Mouse (Mus musculus) right cerebral cortex, postnatal 14 days (tissue): ENCODE measurements around the gene Serpinb7.

Source experiments
- DNase-seq: peaks from one replicate; pipeline ENCODE4 v3.0.0; 2022

Serpinb7 gene

DNA sequence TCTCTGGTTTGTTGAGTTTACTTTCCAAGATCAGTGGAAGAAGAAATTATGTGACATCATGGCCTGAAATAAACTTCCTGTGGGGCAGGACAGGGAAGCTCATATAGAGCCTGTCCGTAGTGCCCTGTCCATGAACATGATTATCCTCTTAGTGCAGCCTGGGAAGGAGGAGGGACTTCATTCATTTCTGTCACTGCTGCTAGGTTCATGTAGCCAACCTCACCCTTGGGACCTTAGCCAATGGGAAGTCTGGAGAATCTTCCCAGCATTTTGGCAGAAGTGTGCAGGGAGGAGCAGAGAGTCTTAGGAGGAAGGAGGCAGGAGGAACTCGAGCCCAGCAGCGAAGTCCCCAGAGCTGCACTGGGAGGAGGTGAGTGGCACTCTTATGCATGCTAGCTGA, at the start of gene Serpinb7:
Gene Serpinb7, plus strand, starts transcription at position 301 of the 400 bp plus-strand sequence.
- no peak for DNase-seq

DNA sequence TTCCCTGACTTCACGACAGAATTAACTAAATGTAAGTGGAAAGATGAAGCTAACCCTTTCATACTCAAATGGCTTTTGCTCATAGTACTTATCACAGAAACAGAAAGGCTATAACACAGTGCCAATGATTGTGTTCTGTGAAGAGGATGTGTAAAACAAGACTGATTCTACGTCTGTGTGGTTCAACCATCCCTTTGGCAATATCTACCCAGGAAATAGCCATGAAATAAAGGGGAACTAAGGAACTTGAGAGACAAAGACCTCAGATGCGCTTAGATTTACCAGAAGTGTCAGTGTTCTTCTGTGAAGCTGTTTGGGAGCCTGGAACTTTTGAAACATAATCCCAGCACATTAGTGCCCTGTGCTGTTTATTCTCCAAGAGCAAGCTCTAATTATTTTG, 49.1 kb upstream of the Serpinb7 start:
- no peak for DNase-seq

DNA sequence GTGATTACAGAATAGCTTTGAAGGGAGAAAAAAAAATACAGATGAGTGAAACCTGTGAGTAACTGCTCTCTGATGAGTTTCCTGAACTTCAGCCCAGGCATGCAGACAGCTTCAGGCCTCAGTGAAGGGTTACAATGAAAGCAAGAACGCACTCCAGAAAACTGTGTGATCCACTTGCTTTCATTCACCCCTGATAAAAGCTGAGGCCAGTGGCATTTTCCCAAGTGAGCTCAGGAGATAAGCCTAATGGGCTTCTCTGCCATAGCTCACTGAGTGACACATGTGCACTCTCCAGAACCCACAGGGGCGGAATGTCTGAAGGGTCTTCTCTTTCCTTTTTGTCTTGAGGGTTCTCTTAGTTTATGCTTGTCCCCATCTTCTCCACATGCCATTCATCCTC, 48.3 kb upstream of the Serpinb7 start:
- no peak for DNase-seq

DNA sequence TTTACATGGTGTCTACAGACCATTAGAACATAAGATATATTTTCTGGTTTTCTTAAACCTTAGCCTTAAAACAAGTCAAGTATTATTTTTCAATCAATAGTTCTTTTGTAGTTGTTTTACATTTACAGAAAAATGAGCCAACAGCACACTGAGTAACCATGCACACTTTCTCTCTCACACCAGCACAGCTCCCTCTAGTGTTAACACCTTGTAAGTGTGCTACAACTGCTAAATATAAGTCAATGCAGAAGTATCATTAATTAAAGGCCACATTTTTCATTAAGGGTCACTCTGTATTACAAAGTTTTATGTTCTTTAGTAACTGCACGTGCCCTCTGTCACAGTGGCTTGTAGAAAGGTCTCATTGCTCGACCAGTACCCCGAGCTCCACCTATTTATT, 46.4 kb upstream of the Serpinb7 start:
- no peak for DNase-seq

DNA sequence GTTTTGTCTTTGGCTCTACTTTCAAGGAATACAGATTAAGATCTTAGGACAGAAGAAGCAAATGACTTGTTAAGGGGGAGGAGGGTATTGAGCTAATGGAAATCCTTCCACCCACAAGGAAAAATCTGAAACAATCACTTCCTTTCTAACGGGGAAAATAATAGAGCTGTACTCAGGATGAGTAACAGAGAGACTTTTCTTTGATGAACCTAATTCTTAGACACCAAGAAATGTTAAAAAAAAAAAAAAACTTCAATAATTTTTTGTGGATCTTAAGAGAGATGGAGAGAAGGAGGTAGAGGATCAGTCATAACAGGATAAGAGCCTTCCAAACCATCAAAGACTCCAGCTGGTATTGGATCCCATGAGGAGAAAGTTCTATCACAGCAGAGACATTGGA, 38.6 kb upstream of the Serpinb7 start, which contains the start of gene Serpinb11:
Gene Serpinb11, plus strand, starts transcription at position 301 of the 400 bp plus-strand sequence.
- no peak for DNase-seq

DNA sequence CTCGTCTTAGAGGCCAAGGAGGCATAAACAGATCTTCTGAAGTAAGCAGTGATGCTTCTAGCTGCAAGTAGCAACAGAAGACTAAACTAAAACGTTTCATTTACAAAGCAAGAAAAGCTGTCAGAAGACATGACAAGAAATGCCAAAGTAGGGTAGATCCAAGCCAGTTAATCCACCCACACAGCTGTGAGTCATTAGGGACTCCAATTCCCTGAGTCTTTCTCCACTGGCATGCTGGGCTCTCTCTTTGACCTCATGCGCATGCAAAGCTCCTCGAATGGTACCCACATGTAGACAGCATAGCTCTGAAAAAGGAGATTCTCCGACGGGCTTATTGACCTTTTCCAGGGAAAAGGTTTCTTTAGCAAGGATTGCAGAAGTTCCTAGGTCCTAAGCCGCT, 33.5 kb upstream of the Serpinb7 start:
- DNase-seq: no peak

DNA sequence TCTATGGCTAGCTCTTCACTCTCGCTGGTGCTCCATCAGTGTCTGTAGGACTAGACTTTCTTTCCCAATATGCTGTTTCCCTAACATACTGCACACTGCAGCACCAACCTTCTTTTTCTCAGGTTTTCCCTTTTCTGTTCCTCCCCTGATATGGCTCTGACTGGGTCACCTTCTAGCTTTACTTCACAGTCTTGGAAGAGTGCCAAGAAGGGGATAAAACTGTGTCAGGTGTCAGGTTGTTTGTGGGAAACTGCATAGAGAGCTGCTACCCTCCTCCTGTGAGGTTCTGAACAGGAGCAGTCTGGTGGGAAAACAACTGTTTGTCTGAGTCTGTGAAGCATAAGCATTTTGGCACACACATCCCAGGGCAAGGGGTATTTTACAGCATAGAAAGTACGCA, 30.5 kb upstream of the Serpinb7 start:
- DNase-seq: no peak

DNA sequence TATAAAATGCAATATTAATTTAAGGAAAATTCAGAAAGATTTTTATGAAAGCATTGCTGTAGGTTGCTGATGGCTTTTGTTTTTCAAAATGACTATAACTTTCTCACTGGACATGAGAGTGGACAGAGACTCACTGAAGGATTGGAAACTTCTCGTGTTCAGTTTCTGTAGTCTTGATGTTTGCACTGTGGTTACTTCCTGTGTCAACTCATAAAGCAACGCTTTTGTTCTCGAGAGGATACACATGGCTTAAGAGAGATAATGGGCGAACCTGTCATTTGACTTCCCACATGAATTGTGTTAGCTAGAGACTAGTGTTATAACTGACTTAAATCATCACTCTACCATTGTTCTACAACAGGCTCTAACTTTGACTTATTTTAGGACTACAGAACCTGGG, 22.5 kb upstream of the Serpinb7 start:
- DNase-seq: no peak

DNA sequence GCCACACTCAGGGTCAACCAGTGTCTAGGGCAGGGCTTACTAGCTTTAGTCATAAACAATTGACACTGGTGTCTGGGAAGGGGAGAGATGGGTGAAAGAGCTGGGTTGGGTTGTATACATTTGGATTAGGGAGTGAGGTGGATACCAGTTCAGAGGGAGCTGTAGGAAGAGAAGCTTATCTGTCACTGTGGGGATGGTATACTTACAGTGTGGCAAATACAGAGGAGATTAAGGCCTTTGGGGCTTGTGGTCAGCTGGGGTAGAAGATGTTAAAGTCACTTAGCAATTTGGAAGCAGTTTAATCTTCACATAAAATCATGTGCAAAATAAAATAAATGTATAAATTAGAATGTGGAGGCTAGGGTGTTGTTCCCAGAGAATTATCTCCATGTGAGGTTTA, 21.1 kb upstream of the Serpinb7 start:
- no peak for DNase-seq

DNA sequence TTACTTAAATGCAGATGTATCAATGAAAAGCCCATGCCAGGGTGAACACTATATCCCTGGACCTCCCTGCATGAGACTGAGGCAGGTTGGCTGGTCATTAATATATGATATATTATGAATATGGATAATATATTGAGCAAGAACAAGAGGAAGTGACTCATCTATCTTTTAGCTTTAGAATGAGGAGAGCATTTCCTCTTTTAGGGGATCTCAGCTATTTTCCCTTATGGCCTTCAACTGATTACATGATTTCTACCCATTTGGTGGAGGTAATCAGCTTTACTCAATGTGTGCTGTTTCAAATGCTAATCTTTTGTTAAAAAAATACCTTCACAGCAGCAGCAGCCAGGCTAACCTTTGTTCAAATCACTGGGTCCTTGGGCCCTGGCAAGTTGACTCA, 18.0 kb upstream of the Serpinb7 start:
- DNase-seq: no peak

DNA sequence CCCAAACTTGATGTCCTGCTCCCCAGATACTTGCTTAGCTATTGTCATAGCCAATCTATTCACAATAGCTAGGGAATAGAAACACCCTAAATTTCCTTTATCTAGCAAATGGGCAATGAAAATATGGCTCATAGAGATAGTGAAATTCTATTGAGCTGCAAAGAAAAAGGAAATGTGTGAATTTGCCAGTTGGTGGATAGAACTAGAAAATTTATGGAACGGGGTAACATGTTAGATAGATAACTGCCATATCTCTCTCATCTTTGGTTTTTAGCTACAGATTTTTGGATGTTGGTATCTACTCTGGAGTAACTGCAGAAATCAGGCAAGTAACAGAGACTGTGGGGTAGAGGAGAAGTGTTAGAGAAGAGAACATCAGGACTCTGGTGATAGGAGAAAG, 17.1 kb upstream of the Serpinb7 start:
- DNase-seq: no peak

DNA sequence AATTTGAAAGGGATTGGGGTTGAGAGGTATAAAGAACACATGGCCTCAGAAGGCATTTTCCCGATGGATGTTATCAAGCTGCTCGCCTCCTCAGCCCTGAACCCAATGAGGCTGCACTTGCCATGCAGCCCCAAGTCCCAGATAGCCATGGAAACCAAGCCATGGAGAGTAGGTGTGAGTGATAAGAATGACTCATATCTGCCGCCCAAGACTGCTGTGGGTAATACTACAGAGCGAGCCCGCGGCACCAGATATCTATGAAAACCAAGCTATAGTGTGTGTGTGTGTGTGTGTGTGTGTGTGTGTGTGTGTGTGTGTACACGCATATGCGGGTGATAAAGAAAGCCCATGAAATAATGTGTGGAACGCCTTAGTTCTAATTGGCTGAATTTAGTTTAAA, 14.9 kb upstream of the Serpinb7 start:
- DNase-seq: no peak

DNA sequence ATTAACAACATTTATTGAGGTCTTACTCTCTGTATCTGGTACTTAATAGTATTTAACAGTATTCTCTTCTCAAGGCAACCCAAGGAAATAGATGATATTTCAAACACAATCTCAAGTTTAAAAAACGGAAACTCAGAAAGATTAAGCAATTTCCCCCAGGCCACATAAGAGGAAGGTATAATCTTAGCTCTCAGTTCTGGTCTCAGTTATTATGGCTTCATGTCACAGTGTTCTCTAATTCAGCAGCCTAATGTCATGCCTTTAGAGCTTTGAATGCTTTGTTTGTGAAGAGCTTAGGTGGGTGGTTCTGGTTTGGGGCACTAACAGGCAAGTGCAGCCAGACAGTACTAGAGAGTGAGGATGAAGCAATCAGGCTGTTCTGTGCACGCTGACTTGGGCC, 9.7 kb upstream of the Serpinb7 start:
- no peak for DNase-seq

DNA sequence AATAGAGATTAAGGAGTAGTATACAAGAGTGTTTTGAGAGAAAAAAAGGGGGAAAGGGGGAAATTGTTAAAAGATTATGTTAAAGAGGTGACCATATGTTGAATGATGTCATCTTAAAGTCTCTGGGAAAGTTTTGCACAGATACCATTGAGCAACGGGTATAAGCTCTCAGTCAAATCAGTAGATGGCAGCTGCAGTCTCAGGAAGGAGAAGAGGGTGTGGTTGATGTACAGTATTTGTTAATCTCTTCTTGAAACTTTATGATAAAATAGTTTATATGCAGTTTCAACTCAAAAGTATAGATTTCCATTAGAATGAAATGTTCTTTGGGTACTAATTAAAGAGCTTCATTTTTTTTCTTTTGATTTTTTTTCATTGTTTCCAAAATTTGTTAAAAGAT, 2.0 kb upstream of the Serpinb7 start:
- DNase-seq: no peak

DNA sequence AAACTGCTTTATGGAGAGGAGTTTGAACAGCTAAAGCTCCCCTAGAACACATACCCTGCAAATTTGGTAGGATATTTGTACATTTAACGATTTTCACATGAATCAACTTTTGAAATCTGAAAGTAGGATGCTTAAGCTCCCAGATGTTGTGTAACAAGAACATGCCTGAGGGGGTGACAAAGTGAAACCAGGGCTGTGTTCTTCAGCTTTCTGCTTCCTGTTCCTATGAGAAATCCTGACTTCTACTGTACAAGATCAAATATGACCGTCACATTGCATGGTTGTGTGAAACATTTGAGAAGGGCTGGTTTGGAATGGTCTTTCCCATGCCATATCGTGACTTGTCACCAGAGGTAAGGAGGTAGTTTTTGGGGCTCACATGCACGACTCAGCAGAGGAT, 2.6 kb downstream of the Serpinb7 start:
- no peak for DNase-seq

DNA sequence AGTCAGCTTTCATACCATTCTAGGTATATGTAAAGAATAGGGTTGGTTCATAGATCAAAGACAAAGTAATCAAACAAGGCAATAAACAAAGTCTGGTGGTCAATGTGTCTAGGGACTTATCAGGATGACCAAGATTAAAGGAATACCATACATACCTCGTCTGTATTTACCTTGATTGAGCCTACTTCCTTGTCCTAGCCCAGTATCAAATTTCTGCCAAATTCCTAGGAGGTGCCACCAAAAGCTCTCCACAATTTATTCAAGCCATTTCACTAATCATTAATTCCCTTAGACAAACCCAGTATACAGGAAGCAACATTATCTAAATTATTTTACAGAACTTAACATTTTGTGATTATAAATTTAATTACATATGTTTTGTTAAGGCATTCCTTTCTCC, 15.2 kb downstream of the Serpinb7 start:
- DNase-seq: no peak

DNA sequence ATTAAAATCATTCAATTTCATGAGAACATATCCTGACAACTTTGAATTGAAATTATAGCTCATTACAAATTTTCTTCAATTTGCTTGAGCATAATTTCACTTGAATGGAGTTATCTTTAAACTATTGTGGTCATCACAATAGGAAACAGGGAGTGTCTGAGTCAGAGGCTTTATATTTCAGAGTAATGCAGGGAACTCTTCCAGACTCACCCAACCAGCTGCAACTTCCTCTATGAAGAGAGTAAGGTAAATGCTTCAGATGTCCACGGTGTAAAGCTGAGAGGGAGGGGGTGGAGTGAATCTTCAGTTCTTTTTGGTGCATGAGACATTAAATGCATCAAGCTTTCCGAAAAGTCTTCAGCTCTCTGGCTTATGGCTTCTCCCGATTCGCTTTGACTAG, 23.0 kb downstream of the Serpinb7 start:
- DNase-seq: no peak

DNA sequence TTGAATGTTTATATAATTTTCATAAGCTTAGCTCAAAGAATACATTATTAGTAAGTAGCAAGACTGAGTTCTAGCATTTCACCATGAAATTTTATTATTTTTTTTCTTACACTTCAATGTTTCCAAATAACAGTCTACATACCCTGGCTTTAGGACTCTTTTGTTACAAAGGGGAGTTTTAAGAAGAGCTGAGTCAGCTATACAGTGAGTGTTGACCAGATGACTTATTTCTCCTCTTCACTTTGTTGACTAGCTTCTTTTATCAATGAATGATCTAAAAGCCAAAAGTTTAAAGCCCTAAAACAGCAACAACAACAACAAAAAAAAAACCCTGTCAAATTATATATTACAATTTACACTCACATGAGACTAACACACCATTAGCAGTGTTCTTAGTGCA, 31.8 kb downstream of the Serpinb7 start:
- DNase-seq: no peak

DNA sequence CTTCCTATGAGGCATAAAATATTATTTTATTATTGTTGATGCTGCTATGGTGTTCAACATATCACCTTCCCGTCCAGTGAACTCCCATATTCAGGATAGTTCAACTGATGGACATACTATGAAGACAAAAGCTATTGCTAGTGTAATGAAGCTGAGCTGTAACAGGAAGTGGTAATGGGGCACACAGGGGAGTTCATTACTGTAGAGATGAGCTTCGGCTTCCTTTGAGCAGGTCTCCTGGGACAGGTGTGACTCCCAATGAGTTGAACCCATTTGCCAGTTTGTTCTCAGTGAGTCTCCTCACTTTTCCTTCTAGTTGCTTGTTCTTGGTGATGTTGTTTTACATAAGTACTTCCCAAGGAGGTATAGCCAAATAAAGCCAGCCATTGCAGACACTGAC, 36.1 kb downstream of the Serpinb7 start:
- no peak for DNase-seq

DNA sequence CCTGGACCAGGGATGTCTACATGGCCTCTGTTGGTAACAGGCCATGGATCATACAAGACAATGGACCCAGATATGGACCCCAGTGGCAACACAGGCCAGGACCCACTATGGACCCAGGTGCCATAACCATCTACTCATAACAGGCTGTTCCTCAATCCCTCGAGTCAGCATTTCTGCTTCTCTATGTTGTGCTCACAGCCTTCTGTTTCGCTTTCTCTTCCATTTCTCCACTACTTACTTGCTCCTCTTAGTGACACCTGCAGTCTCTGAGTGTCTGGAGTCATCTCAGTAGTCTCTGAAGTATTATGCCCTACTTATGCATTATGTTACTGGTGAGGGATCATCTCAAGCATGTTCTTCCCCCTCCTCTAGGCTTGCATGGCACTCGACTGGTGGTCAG, 40.0 kb downstream of the Serpinb7 start:
- no peak for DNase-seq

DNA sequence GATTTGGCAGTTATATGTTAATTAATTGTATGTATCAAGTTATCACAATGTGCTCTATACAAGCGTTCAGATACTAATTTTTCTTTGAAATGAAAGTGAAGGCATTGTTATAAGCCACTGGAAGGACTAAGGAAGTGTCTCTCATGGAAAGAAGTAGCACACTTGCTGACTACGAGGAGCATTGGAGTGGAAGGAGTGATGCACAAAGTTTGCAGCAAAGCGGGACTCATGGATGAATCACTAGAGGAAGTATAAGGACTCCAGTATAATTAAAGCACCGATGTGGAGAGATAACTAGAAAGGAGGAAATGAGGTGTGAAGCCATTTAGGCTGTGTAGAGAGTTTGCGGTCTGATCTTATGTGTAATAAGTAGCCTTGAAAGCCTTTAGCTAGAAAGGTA, 45.9 kb downstream of the Serpinb7 start:
- no peak for DNase-seq

DNA sequence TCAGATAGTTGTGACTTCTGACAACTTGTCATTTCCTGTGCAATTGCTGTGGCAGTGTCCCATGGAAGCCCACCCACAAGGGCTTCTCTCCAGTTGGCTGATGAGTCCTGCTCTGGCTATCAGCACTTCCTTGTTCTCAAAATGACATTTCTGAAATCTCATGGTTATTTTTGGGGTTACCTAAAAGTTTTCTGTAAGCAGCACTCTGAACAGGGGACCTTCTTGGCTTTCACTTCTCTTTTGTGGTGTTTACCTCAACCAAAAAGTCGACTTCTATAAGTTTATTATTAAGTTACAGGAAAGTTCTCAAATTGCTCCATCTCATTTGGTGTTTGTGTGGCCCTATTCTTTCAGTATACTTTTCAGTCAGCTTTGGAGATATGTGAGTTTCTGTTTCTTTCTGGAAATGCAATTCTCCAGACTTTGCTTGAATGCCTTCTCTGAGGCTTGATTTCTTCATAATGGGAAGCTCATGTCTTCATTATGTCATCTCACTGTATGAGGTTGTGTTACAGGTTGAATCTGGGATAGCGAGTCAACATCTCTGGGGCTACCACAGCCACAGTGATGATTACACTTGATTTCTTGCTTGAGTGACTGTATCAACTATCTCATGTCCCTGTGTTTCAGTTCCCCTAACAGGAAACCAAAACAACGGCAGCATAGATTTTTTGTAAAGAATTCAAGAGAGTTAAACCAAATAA, 47.9 kb downstream of the Serpinb7 start:
- DNase-seq: no peak

DNA sequence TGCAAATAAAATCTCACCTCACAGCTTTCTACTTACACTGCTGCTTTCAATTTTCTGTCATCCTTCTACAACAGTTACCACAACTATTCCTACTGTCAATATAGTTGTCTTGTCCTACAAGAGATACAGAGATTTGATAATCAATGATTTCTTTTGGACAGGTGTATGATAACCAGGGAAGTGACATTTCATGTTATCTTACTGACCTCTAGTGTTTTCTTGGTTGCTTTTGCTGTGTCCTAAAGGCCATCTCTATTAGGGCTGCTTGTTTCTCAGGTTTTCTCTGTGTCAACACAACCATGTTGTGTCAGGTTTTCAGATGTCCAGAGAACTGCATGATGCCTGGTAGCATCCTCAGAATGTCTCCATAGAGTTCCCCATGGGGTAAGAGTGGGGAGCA, 80.5 kb downstream of the Serpinb7 start:
- no peak for DNase-seq

DNA sequence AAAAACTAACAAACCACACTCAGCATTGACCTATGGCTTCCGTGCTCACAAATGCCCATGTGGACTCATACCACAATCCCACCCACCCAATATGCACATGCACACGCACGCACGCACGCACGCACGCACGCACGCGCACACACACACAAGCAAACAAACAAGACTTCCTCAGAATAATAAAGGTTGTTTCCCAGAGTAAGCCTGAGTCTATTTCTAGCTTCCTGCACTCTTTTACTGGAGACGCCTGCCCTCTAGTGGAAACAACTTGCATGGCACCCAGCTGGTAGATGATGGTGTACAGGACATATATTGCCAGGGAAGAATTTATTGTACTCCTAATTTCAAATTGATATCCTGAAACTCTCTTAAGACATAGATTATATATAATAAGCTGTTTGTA, 82.0 kb downstream of the Serpinb7 start:
- DNase-seq: peak; percentile 80

DNA sequence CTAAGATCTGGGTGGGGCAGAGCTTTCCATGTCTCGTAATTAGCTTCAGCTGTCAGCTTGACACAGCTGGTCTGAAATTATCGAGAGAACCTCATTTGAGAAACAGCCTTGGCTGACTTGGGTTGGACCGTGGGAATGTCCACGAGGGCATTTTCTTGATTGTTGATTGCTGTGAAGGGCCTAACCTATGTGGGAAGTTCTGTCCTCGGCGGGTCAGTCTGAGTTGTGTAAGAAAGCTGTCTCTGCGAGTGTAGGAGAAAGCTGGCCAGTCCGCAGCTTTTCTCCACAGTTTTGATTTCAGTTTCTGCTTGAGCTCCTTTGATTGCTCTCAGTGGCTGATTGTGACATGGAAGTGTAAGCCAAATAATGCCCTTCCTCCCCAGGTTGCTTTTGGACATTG, 90.1 kb downstream of the Serpinb7 start:
- DNase-seq: no peak

DNA sequence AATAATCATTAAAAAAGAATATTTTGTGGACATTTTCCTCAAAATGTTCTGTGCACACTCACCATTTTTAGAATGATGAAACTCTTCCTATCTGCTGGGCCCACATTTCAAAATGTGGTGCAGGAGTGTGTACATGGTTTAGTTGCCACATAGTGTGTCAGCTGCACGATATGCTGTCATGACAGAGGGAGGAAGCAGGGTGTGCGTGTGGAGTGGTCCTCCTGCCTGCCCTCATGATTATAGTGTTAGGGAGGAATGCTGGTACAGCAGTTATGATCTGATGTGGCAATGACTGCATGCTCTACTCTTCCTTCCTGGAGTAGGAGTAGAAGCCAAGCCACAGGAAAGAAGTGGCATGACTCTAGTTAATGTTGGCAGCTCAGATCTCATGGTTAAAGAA, 97.3 kb downstream of the Serpinb7 start:
- no peak for DNase-seq
